Mouse (Mus musculus): ENCODE measurements around the gene Ccdc30. TPM values are rescaled to one million over a fixed set of nuclear protein-coding genes. Genes with fewer than 3 reads are reported as not detected.

Ccdc30 gene
- polyA plus RNA-seq, 1 experiment from 2014 or later: 1.9 TPM

- Histone ChIP-seq H3K4me2 (no peak overlapping the region), H3K4me3 (no peak overlapping the region), H3K9ac (no peak overlapping the region), H3K9me3 (0 out of 2 replicates have a peak, but pooled peaks cover 2% of the 10 kb centered on the region), H3K27me3 (replicated peaks) (peaks cover 6% of the 10 kb centered on the region; the same call in 1 of the 2 replicates), H3K36me3 (no peaks in the 10 kb centered on the region), H3K27ac (replicated peaks) (no peak overlapping the region), H3K4me1 (peaks cover 20% of the 10 kb centered on the region)
- WGBS: 52% methylated on average over 6 of the region's 6 CpGs
- no peak for ATAC-seq (ENCODE audit: extremely low read depth, insufficient number of reproducible peaks, low FRiP score, low TSS enrichment)
Observed at GRCm38 (mm10) chr4:119412791-119413190, 2.5 kb downstream of the Ccdc30 start.

- Histone ChIP-seq H3K9ac (no peak overlapping the region), H3K27me3 (replicated peaks) (peaks cover 6% of the 10 kb centered on the region; the same call in 1 of the 2 replicates), H3K4me3 (no peak overlapping the region), H3K9me3 (peaks cover 6% of the 10 kb centered on the region; the same call in 1 of the 2 replicates), H3K4me2 (no peak overlapping the region), H3K27ac (replicated peaks) (no peak overlapping the region), H3K36me3 (no peaks in the 10 kb centered on the region), H3K4me1 (peaks cover 13% of the 10 kb centered on the region)
- no peak for ATAC-seq (ENCODE audit: extremely low read depth, insufficient number of reproducible peaks, low FRiP score, low TSS enrichment)
- 69% methylated on average over 12 of the region's 12 CpGs for WGBS
Observed at GRCm38 (mm10) chr4:119411877-119412650, 3.3 kb downstream of the Ccdc30 start.

DNA sequence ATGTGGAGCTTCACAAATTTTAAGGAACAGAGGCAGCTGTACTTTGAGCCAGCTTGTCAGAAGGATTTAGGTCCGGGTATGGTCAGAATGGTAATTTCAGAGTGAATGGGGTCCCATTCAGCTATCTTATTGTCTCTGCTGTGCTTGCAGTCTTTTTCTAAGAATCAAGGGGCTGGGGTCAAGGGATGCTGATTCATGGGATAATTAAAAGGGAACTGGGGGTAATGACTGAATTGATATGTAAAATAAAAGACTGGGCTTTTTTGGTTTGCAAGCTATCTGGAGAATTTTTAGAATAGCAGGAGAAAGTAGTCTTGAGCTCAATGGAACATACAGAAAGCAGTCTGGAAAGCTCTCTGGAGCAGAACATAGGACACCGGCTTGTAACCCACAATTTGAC, 11.9 kb downstream of the Ccdc30 start:
- no peak for ATAC-seq (ENCODE audit: extremely low read depth, insufficient number of reproducible peaks, low FRiP score, low TSS enrichment)
- WGBS: 84% methylated on average over 2 of the region's 2 CpGs
- Histone ChIP-seq H3K4me1 (no peaks in the 10 kb centered on the region), H3K27me3 (replicated peaks) (no peaks in the 10 kb centered on the region), H3K4me2 (no peak overlapping the region), H3K27ac (replicated peaks) (no peak overlapping the region), H3K9me3 (peaks cover 24% of the 10 kb centered on the region), H3K9ac (no peak overlapping the region), H3K4me3 (no peak overlapping the region), H3K36me3 (peaks cover 14% of the 10 kb centered on the region)

- no peaks in the 10 kb centered on the region for H3K4me1 ChIP-seq
- peaks cover 14% of the 10 kb centered on the region for H3K36me3 ChIP-seq
- ATAC-seq (ENCODE audit: extremely low read depth, insufficient number of reproducible peaks, low FRiP score, low TSS enrichment): no peak
- H3K4me3 ChIP-seq: no peak overlapping the region
- H3K27me3 ChIP-seq (replicated peaks): no peaks in the 10 kb centered on the region
- peaks cover 19% of the 10 kb centered on the region; the same call in 1 of the 2 replicates for H3K9me3 ChIP-seq
- no peak overlapping the region for H3K4me2 ChIP-seq
- H3K27ac ChIP-seq (replicated peaks): no peak overlapping the region
- WGBS: 57% methylated on average over 7 of the region's 7 CpGs
- no peak overlapping the region for H3K9ac ChIP-seq
Observed at GRCm38 (mm10) chr4:119400896-119401295, 14.4 kb downstream of the Ccdc30 start.

DNA sequence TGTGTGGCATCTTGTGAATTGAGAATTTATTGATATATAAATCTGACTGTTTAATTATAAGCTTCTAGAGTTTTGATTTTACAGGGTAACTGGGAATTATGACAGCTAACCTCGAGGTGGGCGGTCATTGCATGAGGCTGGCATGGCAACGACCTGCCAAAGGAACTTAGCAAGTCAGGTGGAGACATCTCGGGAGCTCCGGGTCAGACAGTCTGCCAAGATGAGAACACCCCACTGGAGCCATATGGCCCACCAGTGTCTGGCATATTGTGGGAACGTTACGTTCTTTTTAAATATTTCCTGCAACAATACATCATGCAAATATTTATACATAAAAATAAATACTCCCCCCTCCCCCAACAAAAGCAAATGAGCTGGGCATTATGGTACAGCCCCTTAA, 16.6 kb downstream of the Ccdc30 start:
- H3K27ac ChIP-seq (replicated peaks): no peak overlapping the region
- no peak overlapping the region for H3K9ac ChIP-seq
- H3K36me3 ChIP-seq: peaks cover 11% of the 10 kb centered on the region
- no peaks in the 10 kb centered on the region for H3K4me1 ChIP-seq
- WGBS: 76% methylated on average over 7 of the region's 7 CpGs
- H3K9me3 ChIP-seq: peaks cover 17% of the 10 kb centered on the region; the same call in 1 of the 2 replicates
- H3K4me3 ChIP-seq: no peak overlapping the region
- no peak for ATAC-seq (ENCODE audit: extremely low read depth, insufficient number of reproducible peaks, low FRiP score, low TSS enrichment)
- H3K4me2 ChIP-seq: no peak overlapping the region
- H3K27me3 ChIP-seq (replicated peaks): no peaks in the 10 kb centered on the region

DNA sequence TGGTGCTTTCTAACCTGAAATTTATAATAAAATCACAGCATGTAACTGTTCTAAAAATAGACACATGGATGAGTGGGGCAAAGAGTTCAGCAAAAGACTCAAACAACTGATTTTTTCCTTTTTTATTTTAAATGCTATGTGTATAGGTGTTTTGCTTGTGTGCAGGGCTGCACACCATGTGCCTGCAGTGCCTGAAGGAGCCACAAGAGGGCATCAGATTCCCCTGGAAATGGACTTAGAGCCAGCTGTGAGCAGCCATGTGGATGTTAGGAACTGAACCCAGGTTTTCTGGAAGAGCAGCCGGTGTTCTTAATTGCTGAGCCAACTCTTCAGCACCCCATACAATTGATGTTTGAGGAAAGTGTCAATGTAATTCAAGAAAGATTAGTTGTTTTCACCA, 25.0 kb downstream of the Ccdc30 start:
- WGBS: 84% methylated on average over 1 of the region's 1 CpGs

DNA sequence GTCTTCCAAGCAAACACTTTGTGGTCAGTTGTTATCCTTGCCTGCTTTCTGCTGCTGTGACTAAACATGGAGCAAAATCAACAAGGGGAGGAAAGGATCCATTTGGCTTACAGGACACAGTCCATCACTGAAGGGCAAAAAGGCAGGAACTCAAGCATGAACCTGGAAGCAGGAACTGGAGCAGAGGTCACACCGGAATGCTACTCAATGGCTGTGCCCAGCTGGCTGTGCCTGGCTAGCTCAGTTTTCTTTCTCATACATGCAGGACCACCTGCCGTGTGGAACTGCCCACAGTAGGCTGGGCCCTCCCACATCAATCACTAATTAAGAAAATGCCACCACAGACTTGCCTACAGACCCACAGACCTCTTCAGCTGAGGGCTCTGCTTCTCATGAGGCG, 26.1 kb downstream of the Ccdc30 start:
- no peak for ATAC-seq (ENCODE audit: extremely low read depth, insufficient number of reproducible peaks, low FRiP score, low TSS enrichment)
- WGBS: 71% methylated on average over 3 of the region's 3 CpGs

More for the DNA sequence above, 25.0 kb downstream of the Ccdc30 start:
- Histone ChIP-seq H3K4me2 (no peak overlapping the region), H3K4me3 (no peak overlapping the region), H3K4me1 (no peaks in the 10 kb centered on the region), H3K27me3 (replicated peaks) (no peaks in the 10 kb centered on the region), H3K27ac (replicated peaks) (no peak overlapping the region), H3K36me3 (no peaks in the 10 kb centered on the region), H3K9me3 (no peaks in the 10 kb centered on the region), H3K9ac (no peak overlapping the region)
- no peak for ATAC-seq (ENCODE audit: extremely low read depth, insufficient number of reproducible peaks, low FRiP score, low TSS enrichment)

DNA sequence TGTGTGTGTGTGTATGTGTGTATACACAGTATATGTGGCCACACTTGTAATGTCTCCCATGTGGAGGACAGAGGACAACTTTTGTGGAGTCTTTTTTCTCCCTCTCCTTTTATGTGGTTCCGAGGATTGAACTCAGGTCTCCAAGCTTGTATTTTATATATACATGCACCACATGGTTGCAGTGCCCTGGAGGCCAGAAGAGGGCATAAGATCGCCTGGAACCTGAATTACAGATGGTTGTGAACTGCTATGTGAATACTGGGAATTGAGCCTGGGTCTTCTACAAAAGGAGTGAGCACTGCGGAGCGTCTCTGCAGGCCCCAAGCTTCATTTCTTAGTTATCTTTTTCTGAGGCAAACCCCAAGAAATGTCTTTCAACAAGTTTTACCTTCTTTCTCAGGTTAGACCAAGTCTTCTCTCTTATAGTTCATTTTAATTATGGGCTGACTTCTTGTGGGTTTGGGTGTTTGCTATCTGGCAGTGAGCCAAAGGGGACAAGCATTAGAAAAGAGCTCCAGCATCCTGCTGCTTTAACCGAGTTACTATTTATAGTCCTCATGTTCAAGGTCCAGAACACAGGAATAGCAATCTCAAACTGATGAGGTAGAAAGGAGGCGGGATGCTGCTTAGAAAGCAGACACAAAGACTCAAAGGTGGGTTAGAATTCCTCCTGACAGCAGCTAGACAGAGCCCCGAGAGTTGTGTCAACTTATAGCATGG, 33.7 kb downstream of the Ccdc30 start:
- Histone ChIP-seq H3K4me1 (peaks cover 9% of the 10 kb centered on the region), H3K27ac (replicated peaks) (no peak overlapping the region), H3K4me3 (no peak overlapping the region), H3K9me3 (no peaks in the 10 kb centered on the region), H3K9ac (no peak overlapping the region), H3K36me3 (no peaks in the 10 kb centered on the region), H3K27me3 (replicated peaks) (no peaks in the 10 kb centered on the region; the same call in 1 of the 2 replicates), H3K4me2 (no peak overlapping the region)
- 61% methylated on average over 7 of the region's 7 CpGs for WGBS
- ATAC-seq (ENCODE audit: extremely low read depth, insufficient number of reproducible peaks, low FRiP score, low TSS enrichment): no peak

More for the DNA sequence above, 26.1 kb downstream of the Ccdc30 start:
- Histone ChIP-seq H3K9ac (no peak overlapping the region), H3K4me3 (no peak overlapping the region), H3K36me3 (no peaks in the 10 kb centered on the region), H3K27ac (replicated peaks) (no peak overlapping the region), H3K4me1 (no peaks in the 10 kb centered on the region), H3K27me3 (replicated peaks) (no peaks in the 10 kb centered on the region), H3K9me3 (no peaks in the 10 kb centered on the region), H3K4me2 (no peak overlapping the region)

GRCm38 (mm10) chr4:119369460-119369859, 45.9 kb downstream of the Ccdc30 start:
- Histone ChIP-seq H3K36me3 (no peaks in the 10 kb centered on the region), H3K27ac (replicated peaks) (no peak overlapping the region), H3K9ac (no peak overlapping the region), H3K9me3 (no peaks in the 10 kb centered on the region), H3K4me3 (no peak overlapping the region), H3K4me2 (no peak overlapping the region), H3K4me1 (0 out of 2 replicates have a peak, but pooled peaks cover 3% of the 10 kb centered on the region), H3K27me3 (replicated peaks) (no peaks in the 10 kb centered on the region)
- WGBS: 79% methylated on average over 6 of the region's 6 CpGs
- ATAC-seq (ENCODE audit: extremely low read depth, insufficient number of reproducible peaks, low FRiP score, low TSS enrichment): no peak

DNA sequence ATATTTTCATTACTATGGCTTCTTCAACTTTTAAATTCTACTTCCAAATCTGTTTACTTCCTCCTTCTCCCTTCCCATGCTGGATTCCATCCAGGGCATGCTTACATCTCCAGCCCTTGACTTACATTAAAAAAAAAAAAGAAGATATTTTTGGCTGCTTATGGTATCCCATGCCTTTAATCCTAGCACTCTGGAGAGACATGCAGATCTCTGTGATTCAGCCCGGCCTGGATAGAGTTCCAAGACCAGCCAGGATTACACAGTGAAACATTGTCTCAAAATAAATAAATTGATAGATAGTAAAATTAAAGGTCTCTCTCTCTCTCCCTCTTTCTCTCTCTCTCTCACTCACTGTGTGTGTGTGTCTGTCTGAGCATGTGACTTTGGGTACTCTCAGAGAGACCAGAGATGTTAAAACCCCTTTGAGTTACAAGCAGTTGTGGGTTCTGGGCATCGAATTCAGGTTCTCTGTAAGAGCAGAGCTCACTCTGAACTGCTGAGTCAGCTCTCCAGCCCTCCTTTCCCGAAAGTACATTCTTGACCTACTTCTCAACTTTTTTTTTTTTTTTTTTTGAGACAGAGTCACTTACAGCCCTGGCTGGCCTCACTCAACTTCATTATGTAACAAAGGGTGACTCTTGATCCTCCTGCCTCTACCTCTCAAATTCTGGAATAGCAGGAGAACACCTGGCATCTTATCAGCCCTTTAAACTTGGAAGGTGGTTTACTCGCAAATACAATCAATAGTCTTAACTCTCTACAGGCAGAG, 48.4 kb downstream of the Ccdc30 start:
- no peak for ATAC-seq (ENCODE audit: extremely low read depth, insufficient number of reproducible peaks, low FRiP score, low TSS enrichment)

DNA sequence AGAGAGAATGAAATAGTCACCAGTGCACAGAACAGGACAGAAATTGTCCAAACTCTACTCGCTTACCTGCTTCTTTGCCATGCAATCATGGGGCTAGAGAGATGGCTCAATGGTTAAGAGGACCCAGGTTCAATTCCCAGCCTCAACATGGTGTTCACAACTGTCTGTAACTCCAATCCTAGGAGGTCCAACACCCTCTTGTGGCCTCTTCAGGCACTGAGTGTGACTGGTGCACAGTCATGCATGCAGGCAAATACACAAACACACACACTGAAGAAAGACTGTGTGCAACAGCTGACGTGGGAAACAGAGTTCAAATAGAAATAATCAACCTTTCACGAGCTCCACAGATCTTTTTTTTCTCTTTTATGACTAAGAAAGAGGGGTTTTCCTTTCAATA, 53.1 kb downstream of the Ccdc30 start:
- Histone ChIP-seq H3K4me1 (peaks cover 7% of the 10 kb centered on the region; the same call in 1 of the 2 replicates), H3K4me2 (no peak overlapping the region), H3K27ac (replicated peaks) (no peak overlapping the region), H3K4me3 (no peak overlapping the region), H3K9ac (no peak overlapping the region), H3K36me3 (no peaks in the 10 kb centered on the region), H3K9me3 (no peaks in the 10 kb centered on the region), H3K27me3 (replicated peaks) (peaks cover 3% of the 10 kb centered on the region)
- 77% methylated on average over 3 of the region's 3 CpGs for WGBS
- no peak for ATAC-seq (ENCODE audit: extremely low read depth, insufficient number of reproducible peaks, low FRiP score, low TSS enrichment)

More for the DNA sequence above, 48.4 kb downstream of the Ccdc30 start:
- no peak overlapping the region for H3K4me3 ChIP-seq
- no peaks in the 10 kb centered on the region for H3K27me3 ChIP-seq (replicated peaks)
- no peaks in the 10 kb centered on the region for H3K9me3 ChIP-seq
- 0 out of 2 replicates have a peak, but pooled peaks cover 3% of the 10 kb centered on the region for H3K4me1 ChIP-seq
- H3K36me3 ChIP-seq: no peaks in the 10 kb centered on the region
- H3K4me2 ChIP-seq: no peak overlapping the region
- WGBS: 45% methylated on average over 4 of the region's 4 CpGs
- no peak overlapping the region for H3K27ac ChIP-seq (replicated peaks)
- no peak overlapping the region for H3K9ac ChIP-seq

Data from heart, embryonic 13.5 days (tissue).